Mouse (Mus musculus) subcutaneous adipose tissue, adult 2 months (tissue): ENCODE measurements around the gene Leprot. TPM values are rescaled to one million over a fixed set of nuclear protein-coding genes. Genes with fewer than 3 reads are reported as not detected.

ENCODE experiments used
- polyA plus RNA-seq: library from polyadenylated mRNA; depleted of rRNA; stranded (reverse); fragments of >200 nt; gene quantifications from 2 replicates; pipeline ENCODE4 v1.2.3, GENCODE M21; 2012; ENCODE audit warnings: low replicate concordance; rRNA removed

The Leprot gene
- 72.3 and 91.3 TPM in 2 replicates for polyA plus RNA-seq

GRCm38 (mm10) chr4:101647196-101647905 is at the start of gene Leprot:
TSS of gene Leprot (plus strand) at chr4:101647718.

Other genes with a start within 250 kb of the Leprot start
- 0.47 and 2.1 TPM in 2 replicates for gene Ak4, start 228.4 kb upstream of the Leprot start, polyA plus RNA-seq
- 0.53 and 1.1 TPM in 2 replicates for gene Dnajc6, start 151.1 kb upstream of the Leprot start, polyA plus RNA-seq
- gene Lepr, start 69.7 kb downstream of the Leprot start, polyA plus RNA-seq = 2.1 and 9.7 TPM in 2 replicates
- not detected in 2 replicates for gene B020004J07Rik, start 196.3 kb downstream of the Leprot start, polyA plus RNA-seq
- not detected in 2 replicates for gene C130073F10Rik, start 246.1 kb downstream of the Leprot start, polyA plus RNA-seq